Mouse (Mus musculus) liver, adult 2 months (tissue): ENCODE measurements at regions not wholly inside any gene's neighbourhood (a gene's known extent, or its start where the extent isn't known, plus 50 kb on each side); places are given as distances from the start of the nearest gene placed in this dataset.

Experiments used
- DNase-seq: peaks from one replicate; pipeline ENCODE4 v3.0.0-alpha.2; 2011; ENCODE audit warnings: low read depth, low spot score; ENCODE audit errors: extremely low read depth
- H3K27ac ChIP-seq: fragments of 200-500 bp; replicated peaks from 2 replicates; pipeline ENCODE4 v1.5.1; 2012; ENCODE audit warnings: low read depth, mild to moderate bottlenecking, control low read depth, inconsistent platforms, low read length; ENCODE audit not compliant: insufficient read depth
- H3K27me3 ChIP-seq: fragments of 200-500 bp; 2 replicates; pipeline ENCODE4 v1.6.1; 2012; ENCODE audit warnings: mild to moderate bottlenecking, moderate library complexity, low read length, inconsistent platforms; ENCODE audit not compliant: control insufficient read depth, insufficient read depth
- H3K36me3 ChIP-seq: fragments of 200-500 bp; 2 replicates; pipeline ENCODE4 v1.6.1; 2012; ENCODE audit warnings: low read length, inconsistent platforms; ENCODE audit not compliant: control insufficient read depth, insufficient read depth
- H3K4me1 ChIP-seq: fragments of 200-500 bp; 2 replicates; pipeline ENCODE4 v1.6.1; 2011; ENCODE audit warnings: low read length; ENCODE audit not compliant: control insufficient read depth, insufficient read depth
- H3K4me3 ChIP-seq: fragments of 200-500 bp; 2 replicates; pipeline ENCODE4 v1.5.1; 2011; ENCODE audit warnings: low read depth, mild to moderate bottlenecking, control low read depth, low read length, moderate library complexity; ENCODE audit not compliant: insufficient read depth
- H3K79me2 ChIP-seq: fragments of 200-500 bp; 2 replicates; pipeline ENCODE4 v1.6.1; 2012; ENCODE audit warnings: inconsistent platforms, mild to moderate bottlenecking, low read length, moderate library complexity; ENCODE audit not compliant: control insufficient read depth, insufficient read depth
- H3K9ac ChIP-seq: fragments of 200-500 bp; 2 replicates; pipeline ENCODE4 v1.6.1; 2012; ENCODE audit warnings: low read depth, mild to moderate bottlenecking, control low read depth, inconsistent platforms, low read length
- CTCF ChIP-seq: fragments of 200-500 bp; IDR thresholded peaks from 2 replicates; pipeline ENCODE4 v1.5.1; 2011; ENCODE audit warnings: low read depth, low read length, control low read depth
- POLR2A ChIP-seq: fragments of 200-500 bp; IDR thresholded peaks from 2 replicates; pipeline ENCODE4 v1.6.1; 2011; ENCODE audit warnings: low read length, control low read depth; ENCODE audit not compliant: insufficient read depth; ENCODE audit errors: extremely low read depth
- WGBS: fragments of 180-500 bp; shearing (Covaris S2); methylation state at CpG from one replicate; pipeline ENCODE4 v1.1.7; 2018; 5-methylcytosine and 5-hydroxymethylcytosine counted together

DNA sequence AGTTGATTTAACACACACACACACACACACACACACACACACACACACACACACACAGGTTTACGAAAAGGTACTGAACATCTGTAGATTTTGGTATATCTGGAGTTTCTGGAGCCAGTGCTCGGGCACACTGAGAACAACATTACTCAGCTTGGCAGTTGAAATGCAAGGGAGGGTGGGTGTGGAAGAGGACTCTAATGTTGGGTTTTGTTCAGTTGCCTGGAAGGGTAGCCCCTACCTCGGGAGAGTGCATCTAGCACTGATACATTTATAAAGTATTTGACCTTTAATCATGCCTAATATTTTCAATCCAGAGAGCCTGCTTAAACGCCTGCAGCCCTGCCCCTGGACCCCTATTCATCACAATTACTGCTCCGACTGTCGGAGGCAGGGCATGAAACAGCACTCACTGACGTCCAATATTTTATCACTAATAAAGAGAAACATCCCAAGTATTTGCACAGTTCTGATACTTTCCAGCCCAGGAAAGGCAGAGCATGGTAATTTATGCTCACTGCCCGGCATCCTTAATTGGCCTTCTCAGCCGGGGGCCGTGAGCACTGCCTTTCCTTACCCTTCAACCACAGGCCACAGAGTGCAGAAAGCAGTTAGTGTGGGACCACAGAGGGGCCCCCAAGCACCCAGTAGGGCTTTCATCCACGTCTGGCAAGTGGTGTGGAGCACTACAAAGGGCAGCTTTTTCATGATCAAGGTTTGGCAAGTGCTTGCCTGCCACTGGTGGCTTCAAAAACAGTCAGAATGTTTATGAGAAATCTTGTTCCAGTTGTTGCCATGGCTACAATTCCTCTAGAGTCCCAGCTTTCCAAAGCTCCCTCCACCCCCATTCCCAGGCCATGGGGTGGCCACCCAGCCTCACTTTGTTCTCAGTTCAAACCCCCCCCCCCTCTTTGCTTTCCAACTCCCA is 76.3 kb upstream of the Pkdcc start:
- H3K9ac ChIP-seq, result no peak overlapping the region
- H3K79me2 ChIP-seq, result no peaks in the 10 kb centered on the region
- no peak overlapping the region for H3K4me3 ChIP-seq
- no peak for TF ChIP-seq CTCF
- no peak for TF ChIP-seq POLR2A
- H3K36me3 ChIP-seq, result no peaks in the 10 kb centered on the region
- H3K27ac ChIP-seq, result no peak overlapping the region
- DNase-seq, result no peak
- 81% methylated on average over 11 of the region's 11 CpGs for WGBS
- no peaks in the 10 kb centered on the region for H3K27me3 ChIP-seq
- no peaks in the 10 kb centered on the region for H3K4me1 ChIP-seq

DNA sequence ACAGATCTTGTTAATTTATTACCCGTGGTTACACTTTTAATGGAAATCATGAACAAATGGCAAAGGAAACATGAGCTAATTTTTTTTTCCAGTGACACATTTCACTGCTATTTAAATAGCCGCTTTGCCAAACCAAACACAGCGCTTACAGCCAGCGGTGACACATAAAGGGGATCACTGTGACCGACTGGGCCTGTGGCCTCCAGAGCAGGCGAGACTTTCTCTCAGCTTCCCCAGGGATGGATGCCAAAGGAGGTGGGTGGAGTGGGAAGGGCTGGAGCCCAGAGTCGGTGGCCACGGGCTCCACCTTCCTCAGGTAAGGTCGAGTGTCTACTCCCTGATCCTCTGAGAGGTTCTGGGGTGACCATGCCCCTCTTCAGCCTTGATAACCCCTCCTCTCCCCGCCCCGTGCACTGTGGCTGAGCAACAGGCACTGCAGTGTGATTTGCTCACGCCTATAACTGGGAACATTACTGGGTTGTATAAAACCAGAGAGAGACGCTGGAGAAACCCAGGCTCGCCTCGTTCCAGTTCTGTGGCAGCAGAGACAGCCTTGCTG is 66.6 kb upstream of the Pkdcc start:
- Histone ChIP-seq H3K4me1 (0 out of 2 replicates have a peak, but pooled peaks cover 5% of the 10 kb centered on the region), H3K27me3 (no peaks in the 10 kb centered on the region), H3K4me3 (no peak overlapping the region), H3K9ac (no peak overlapping the region), H3K79me2 (no peaks in the 10 kb centered on the region), H3K36me3 (no peaks in the 10 kb centered on the region), H3K27ac (no peak overlapping the region)
- peak; percentile 92 for DNase-seq
- WGBS, result 31% methylated on average over 15 of the region's 15 CpGs
- TF ChIP-seq CTCF, result no peak
- TF ChIP-seq POLR2A, result no peak

DNA sequence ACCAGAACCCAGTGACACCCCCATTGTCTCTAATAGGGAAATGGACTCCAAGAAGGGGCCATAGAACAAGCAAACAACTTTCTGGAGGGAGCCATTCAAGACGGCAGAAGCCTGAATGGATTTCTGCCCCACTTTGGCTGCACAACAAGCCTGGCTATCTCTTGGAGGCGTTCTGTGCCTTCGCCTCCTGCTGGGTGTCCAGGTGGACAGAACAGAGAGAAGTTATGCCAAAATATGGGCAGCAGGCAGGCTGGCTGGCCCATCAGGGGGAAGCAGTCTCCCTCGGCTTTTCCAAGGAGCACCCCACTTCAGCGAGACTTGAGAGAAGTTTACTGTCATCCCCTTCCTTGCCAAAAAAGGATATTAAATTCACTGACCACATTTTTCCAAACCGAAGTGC is 65.8 kb upstream of the Pkdcc start:
- H3K27me3 ChIP-seq, result no peaks in the 10 kb centered on the region
- 87% methylated on average over 6 of the region's 6 CpGs for WGBS
- TF ChIP-seq POLR2A, result no peak

DNA sequence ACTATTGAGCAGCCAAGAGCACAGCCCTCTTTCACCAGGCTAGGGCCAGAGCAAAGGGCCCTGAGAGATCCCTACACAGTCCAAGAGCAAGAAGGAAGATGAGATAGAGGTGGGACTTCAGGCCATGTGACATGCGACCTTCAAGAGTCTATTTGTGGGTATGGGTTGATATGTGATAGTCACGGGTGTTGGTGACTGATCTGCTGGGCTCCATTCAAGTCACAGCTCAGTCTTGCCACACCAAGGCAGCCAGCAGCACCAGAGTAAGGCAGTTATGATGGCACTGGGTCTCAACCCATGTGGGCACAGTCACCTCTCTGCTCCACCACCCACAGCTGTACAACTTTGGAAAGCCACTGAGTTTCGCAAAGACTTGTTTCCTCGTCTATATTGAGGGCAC is 60.0 kb upstream of the Pkdcc start:
- Histone ChIP-seq H3K79me2 (no peaks in the 10 kb centered on the region), H3K27me3 (no peaks in the 10 kb centered on the region), H3K27ac (no peak overlapping the region), H3K36me3 (no peaks in the 10 kb centered on the region), H3K4me1 (no peaks in the 10 kb centered on the region; the same call in 1 of the 2 replicates), H3K4me3 (no peak overlapping the region), H3K9ac (no peak overlapping the region)
- 91% methylated on average over 4 of the region's 4 CpGs for WGBS
- no peak for TF ChIP-seq CTCF
- TF ChIP-seq POLR2A, result no peak
- no peak for DNase-seq

More for the DNA sequence above, 65.8 kb upstream of the Pkdcc start:
- no peak overlapping the region for H3K9ac ChIP-seq
- H3K36me3 ChIP-seq, result no peaks in the 10 kb centered on the region
- no peak overlapping the region for H3K27ac ChIP-seq
- DNase-seq, result no peak
- H3K79me2 ChIP-seq, result no peaks in the 10 kb centered on the region
- 0 out of 2 replicates have a peak, but pooled peaks cover 5% of the 10 kb centered on the region for H3K4me1 ChIP-seq
- no peak overlapping the region for H3K4me3 ChIP-seq

DNA sequence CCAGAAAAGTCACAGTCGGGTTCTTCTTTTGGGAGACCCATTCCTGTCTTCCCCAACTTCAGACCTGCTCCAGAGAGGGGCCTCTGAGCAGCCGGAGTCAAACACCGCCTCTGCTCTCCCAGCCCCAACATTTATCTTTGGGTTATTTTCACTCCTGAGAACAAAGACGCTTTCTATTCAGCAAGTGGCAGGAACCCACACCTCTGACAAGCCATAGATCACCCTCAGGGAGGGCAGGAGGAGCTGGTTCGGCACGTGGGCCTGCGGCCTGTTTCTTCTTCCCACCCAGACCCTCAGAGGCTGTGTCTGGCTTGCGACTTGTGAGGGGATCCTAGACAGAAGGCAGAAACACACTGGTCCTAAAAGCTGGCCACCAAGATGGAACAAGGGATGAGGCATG is 58.4 kb upstream of the Pkdcc start:
- Histone ChIP-seq H3K79me2 (no peaks in the 10 kb centered on the region), H3K27me3 (no peaks in the 10 kb centered on the region), H3K4me1 (no peaks in the 10 kb centered on the region; the same call in 1 of the 2 replicates), H3K9ac (no peak overlapping the region), H3K27ac (no peak overlapping the region), H3K4me3 (no peak overlapping the region), H3K36me3 (no peaks in the 10 kb centered on the region)
- no peak for DNase-seq
- TF ChIP-seq CTCF (no peak), POLR2A (no peak)
- 88% methylated on average over 8 of the region's 8 CpGs for WGBS

DNA sequence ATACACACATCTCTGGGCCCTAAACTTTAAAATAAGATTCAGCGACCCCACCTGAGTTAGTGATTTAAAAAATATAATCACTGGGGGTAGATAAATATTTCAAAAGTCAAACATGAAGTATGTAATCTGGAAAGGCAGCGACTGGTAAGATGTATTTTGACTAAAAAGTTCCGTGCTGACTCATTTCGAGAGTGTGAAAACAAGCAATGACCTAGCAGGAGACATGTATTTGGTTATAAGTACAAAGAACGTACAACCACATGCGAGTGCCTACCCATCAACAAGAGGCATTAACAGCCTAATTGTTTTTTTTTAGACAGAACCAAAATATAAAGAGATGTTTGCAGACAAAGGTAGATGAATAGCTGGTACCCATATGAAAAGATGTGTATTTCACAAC is 57.0 kb upstream of the Pkdcc start:
- no peak overlapping the region for H3K9ac ChIP-seq
- H3K4me3 ChIP-seq, result no peak overlapping the region
- no peaks in the 10 kb centered on the region for H3K79me2 ChIP-seq
- H3K4me1 ChIP-seq, result no peaks in the 10 kb centered on the region; the same call in 1 of the 2 replicates
- 84% methylated on average over 6 of the region's 6 CpGs for WGBS
- no peaks in the 10 kb centered on the region for H3K36me3 ChIP-seq
- no peak for TF ChIP-seq POLR2A
- TF ChIP-seq CTCF, result no peak
- DNase-seq, result no peak
- H3K27me3 ChIP-seq, result no peaks in the 10 kb centered on the region
- H3K27ac ChIP-seq, result no peak overlapping the region
